Mouse (Mus musculus): ENCODE measurements at regions not wholly inside any gene's neighbourhood (a gene's known extent, or its start where the extent isn't known, plus 50 kb on each side); places are given as distances from the start of the nearest gene placed in this dataset.

DNA sequence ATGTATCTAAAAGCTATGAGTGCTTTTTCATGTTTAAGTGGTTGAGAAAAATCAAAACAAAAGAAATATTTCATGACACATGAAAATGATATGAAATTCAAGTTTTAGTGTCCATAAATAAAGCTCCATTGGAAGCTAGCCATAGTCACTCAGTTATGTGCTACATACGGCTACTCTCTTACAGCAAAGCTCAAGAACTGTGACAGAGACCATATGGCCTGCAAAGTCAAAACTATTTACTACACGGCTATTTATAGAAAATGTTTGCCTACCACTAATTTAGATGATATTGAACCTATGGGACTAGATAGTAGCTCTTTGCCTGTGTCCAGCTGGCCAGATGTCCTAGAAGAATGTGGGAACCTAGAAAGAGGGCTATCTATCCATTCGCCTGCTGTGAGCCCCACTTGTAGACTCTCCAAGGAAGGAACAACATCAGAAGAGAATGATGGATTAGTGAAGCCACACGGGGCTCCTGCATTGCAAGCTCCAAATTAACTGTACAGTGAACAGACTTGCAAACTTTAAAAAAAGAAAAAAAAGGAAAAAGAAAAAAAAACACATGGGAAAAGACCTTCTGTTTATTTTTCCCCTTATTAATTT is 518.7 kb upstream of the Jag1 start:
- TF ChIP-seq CTCF (IDR thresholded peaks at IDR 0.05; ENCODE audit: low read depth, low read length) = no peak
- no peak for TF ChIP-seq POLR2A (IDR thresholded peaks at IDR 0.05; ENCODE audit: borderline replicate concordance, low read depth, low read length)

DNA sequence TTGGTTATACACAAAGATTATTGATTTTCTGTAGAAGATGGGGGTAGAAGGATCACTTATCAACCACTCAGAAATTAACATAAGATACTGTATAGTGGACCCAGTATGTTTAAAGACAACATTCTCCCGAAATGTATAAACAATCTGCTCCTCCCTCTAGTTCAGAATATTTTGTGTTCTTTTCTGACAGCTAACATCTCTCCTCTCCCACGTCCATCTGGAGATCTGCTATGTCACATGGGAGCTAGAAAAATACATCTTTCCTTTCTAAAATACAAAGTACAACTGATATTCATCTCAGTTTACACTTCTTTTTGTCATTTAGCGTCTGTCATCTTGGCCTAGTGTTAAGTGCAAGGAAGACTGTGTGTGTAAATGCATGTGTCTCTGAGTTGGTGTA is 500.2 kb upstream of the Jag1 start:
- Histone ChIP-seq H3K4me1 (ENCODE audit: control insufficient read depth, insufficient read depth, low read length) (no peaks in the 10 kb centered on the region), H3K4me3 (ENCODE audit: insufficient read depth, low read length) (no peak overlapping the region), H3K27ac (ENCODE audit: insufficient read depth, low read depth, low read length) (no peak overlapping the region)
- TF ChIP-seq CTCF (IDR thresholded peaks at IDR 0.05; ENCODE audit: low read depth, low read length) (no peak), POLR2A (IDR thresholded peaks at IDR 0.05; ENCODE audit: borderline replicate concordance, low read depth, low read length) (no peak)

More for the DNA sequence above, 518.7 kb upstream of the Jag1 start:
- Histone ChIP-seq H3K4me1 (ENCODE audit: control insufficient read depth, insufficient read depth, low read length) (no peaks in the 10 kb centered on the region), H3K4me3 (ENCODE audit: insufficient read depth, low read length) (no peak overlapping the region), H3K27ac (ENCODE audit: insufficient read depth, low read depth, low read length) (no peak overlapping the region)

DNA sequence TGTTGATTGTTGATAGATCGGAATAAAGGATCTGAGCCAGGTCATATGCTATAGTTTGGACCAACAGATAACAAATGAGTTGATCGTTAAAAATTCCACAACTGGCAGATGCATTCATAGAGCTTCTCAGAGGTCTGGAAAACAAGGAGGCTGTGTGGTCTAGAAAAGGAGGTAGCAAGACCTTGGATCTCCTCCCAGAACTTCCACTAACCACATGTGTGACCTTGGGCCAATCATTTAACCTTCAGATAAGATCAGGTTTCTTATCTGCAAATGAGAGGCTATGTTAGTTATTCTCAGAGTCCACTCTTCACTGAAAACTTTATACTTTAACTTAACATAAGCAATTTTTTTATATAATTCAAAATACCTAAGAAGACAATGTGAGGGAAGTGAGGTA is 497.3 kb upstream of the Jag1 start:
- H3K27ac ChIP-seq (ENCODE audit: insufficient read depth, low read depth, low read length) = no peak overlapping the region
- TF ChIP-seq CTCF (IDR thresholded peaks at IDR 0.05; ENCODE audit: low read depth, low read length) = no peak
- TF ChIP-seq POLR2A (IDR thresholded peaks at IDR 0.05; ENCODE audit: borderline replicate concordance, low read depth, low read length) = no peak
- no peak overlapping the region for H3K4me3 ChIP-seq (ENCODE audit: insufficient read depth, low read length)
- no peaks in the 10 kb centered on the region for H3K4me1 ChIP-seq (ENCODE audit: control insufficient read depth, insufficient read depth, low read length)

DNA sequence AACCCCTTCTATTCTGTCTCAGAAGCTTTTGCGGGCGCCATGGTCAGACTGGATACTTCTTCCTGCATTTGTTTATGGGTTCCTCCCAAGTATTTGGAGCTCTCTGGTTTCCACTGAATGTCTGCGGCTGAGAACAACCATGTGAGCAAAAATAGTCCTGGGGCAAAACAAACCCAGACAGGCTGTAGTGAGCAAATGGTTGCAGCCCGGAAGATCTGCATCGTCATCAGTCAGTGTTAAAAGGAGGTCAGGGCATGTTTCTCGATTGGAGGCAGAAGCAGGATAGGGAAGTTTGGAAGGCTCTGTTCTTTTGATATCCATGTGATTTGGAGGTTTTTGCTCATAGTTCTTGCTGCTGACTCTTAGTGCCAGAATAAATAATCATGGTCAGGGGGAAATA is 492.1 kb upstream of the Jag1 start:
- Histone ChIP-seq H3K27ac (ENCODE audit: insufficient read depth, low read depth, low read length) (no peak overlapping the region), H3K4me3 (ENCODE audit: insufficient read depth, low read length) (no peak overlapping the region), H3K4me1 (ENCODE audit: control insufficient read depth, insufficient read depth, low read length) (no peaks in the 10 kb centered on the region)
- TF ChIP-seq POLR2A (IDR thresholded peaks at IDR 0.05; ENCODE audit: borderline replicate concordance, low read depth, low read length) (no peak), CTCF (IDR thresholded peaks at IDR 0.05; ENCODE audit: low read depth, low read length) (no peak)

DNA sequence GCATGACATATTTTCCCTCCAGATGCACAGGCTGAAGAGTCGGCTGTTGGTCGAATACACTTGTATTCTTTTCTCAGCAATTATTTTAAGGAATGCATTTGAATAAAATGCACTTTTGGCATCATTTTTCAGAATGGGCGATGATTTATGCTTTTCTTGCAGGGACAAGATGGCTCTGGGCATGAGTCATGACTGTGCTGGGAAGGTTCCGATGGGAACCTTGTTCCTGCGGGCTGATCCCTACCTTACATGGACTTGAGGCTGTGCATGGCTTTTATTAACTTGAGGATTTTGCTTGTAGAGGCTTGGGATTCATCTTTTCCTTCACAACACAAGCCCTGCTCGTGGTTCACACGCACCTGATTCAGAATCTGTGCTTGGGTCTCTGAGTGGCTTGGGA is 481.7 kb upstream of the Jag1 start:
- TF ChIP-seq CTCF (IDR thresholded peaks at IDR 0.05; ENCODE audit: low read depth, low read length) (no peak), POLR2A (IDR thresholded peaks at IDR 0.05; ENCODE audit: borderline replicate concordance, low read depth, low read length) (no peak)
- H3K27ac ChIP-seq (ENCODE audit: insufficient read depth, low read depth, low read length) = no peak overlapping the region
- no peak overlapping the region for H3K4me3 ChIP-seq (ENCODE audit: insufficient read depth, low read length)
- H3K4me1 ChIP-seq (ENCODE audit: control insufficient read depth, insufficient read depth, low read length) = no peaks in the 10 kb centered on the region

DNA sequence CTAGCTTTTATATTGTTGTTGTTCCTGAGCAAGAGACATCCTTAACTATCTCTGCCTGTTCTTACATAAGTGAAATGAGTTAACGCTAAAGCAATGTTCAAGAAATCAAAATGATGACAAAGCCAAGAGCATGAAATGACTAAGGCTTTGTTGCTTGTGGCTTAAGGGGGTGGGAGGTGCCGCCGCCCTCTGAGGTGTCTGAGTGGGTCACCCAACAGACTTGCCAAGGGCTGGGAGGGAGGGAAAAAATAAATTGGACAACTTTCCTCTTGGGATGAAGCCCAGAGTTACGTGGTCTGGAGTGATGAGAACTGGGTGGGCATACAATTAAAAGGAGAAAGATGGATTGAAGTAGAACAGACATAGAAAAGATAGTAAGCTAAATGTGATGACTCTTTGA is 478.1 kb upstream of the Jag1 start:
- no peak overlapping the region for H3K27ac ChIP-seq (ENCODE audit: insufficient read depth, low read depth, low read length)
- TF ChIP-seq POLR2A (IDR thresholded peaks at IDR 0.05; ENCODE audit: borderline replicate concordance, low read depth, low read length) = no peak
- no peak for TF ChIP-seq CTCF (IDR thresholded peaks at IDR 0.05; ENCODE audit: low read depth, low read length)
- no peaks in the 10 kb centered on the region for H3K4me1 ChIP-seq (ENCODE audit: control insufficient read depth, insufficient read depth, low read length)
- no peak overlapping the region for H3K4me3 ChIP-seq (ENCODE audit: insufficient read depth, low read length)

DNA sequence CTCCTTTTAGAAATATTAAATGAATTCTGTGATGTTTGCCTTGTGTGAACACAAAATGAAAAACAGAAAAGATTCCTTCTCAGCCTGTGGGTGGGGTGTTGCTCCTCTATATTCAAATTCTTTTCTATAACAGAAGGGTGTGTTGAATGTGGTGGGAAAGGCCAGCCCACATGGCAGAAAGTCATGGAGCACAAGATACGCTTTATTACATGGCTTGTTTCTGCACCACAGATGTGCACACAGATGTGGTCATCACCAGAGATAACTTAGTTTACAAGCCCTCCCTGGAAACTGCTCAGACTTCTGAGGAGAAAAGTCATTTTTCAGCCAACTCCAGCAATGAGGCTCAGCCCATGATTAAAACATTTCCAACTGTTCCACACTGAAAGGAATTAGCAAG is 475.1 kb upstream of the Jag1 start:
- Histone ChIP-seq H3K27ac (ENCODE audit: insufficient read depth, low read depth, low read length) (no peak overlapping the region), H3K4me3 (ENCODE audit: insufficient read depth, low read length) (no peak overlapping the region), H3K4me1 (ENCODE audit: control insufficient read depth, insufficient read depth, low read length) (no peaks in the 10 kb centered on the region)
- TF ChIP-seq POLR2A (IDR thresholded peaks at IDR 0.05; ENCODE audit: borderline replicate concordance, low read depth, low read length) (no peak), CTCF (IDR thresholded peaks at IDR 0.05; ENCODE audit: low read depth, low read length) (no peak)

DNA sequence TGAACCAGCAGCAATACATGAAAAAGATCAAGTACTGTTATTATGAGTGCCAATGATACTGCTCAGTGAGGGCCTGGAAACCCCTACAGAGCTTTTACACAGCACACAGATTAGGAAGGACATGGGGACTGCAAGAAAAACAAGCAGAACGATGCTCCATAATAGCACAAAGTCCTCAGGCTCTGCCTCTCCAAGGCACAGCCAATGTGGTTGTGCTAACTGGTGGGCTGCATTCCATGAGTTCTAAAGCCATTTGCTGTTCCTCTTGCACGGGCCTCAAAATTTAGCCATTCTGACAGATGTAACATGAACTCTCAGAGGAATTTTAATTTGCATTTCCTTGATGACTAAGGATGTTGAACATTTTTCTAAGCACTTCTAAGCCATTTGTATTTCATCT is 465.0 kb upstream of the Jag1 start:
- Histone ChIP-seq H3K4me1 (ENCODE audit: control insufficient read depth, insufficient read depth, low read length) (no peaks in the 10 kb centered on the region), H3K27ac (ENCODE audit: insufficient read depth, low read depth, low read length) (no peak overlapping the region), H3K4me3 (ENCODE audit: insufficient read depth, low read length) (no peak overlapping the region)
- no peak for TF ChIP-seq CTCF (IDR thresholded peaks at IDR 0.05; ENCODE audit: low read depth, low read length)
- no peak for TF ChIP-seq POLR2A (IDR thresholded peaks at IDR 0.05; ENCODE audit: borderline replicate concordance, low read depth, low read length)

DNA sequence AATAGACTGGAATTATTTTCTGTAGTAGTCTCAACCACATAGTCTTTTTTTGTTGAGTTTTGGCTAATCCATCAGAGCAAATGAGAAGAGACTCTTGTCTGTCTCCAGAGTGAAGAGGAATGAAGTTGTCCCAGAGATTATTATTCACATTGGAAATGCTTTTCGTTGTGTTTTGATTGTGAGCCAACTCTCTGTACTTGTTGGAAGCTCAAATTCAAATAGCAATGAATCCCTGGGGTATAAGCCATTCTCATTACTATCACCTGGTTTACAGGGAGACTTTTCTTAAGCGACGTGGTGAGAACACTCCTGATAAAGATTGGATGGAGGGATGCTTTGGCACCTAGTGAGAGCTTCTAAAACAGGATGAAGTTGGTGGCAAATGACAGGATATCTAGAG is 459.3 kb upstream of the Jag1 start:
- H3K27ac ChIP-seq (ENCODE audit: insufficient read depth, low read depth, low read length) = no peak overlapping the region
- H3K4me3 ChIP-seq (ENCODE audit: insufficient read depth, low read length) = no peak overlapping the region
- no peak for TF ChIP-seq POLR2A (IDR thresholded peaks at IDR 0.05; ENCODE audit: borderline replicate concordance, low read depth, low read length)
- no peak for TF ChIP-seq CTCF (IDR thresholded peaks at IDR 0.05; ENCODE audit: low read depth, low read length)
- H3K4me1 ChIP-seq (ENCODE audit: control insufficient read depth, insufficient read depth, low read length) = no peaks in the 10 kb centered on the region

DNA sequence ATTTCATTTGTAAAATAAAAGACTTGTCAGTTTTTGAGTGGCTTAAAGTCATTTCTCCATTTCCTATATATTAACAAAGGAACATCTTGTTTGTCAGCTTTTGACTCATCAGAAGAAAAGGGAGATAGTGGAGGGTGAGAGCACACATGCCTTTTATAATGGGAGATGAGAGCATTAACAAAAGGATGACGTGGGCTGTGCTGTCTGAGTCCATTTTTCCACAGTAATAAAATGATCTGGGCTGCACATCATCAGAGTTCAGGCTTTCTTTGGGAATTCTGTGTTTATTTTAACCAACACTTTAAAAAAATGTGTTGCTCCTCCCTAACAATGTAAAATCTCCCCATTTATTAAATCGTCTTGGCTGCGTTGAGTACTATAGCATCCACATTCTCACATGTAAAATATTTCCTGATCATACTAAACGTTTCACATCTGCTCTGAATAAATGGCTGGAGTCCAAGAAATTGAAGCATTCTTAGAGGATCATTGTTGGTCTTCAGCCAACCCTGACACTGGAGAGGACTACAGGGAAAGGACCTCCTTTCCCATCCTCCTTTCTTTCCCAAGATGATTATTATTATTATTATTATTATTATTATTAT is 458.5 kb upstream of the Jag1 start:
- Histone ChIP-seq H3K27ac (ENCODE audit: insufficient read depth, low read depth, low read length) (no peak overlapping the region), H3K4me3 (ENCODE audit: insufficient read depth, low read length) (no peak overlapping the region), H3K4me1 (ENCODE audit: control insufficient read depth, insufficient read depth, low read length) (no peaks in the 10 kb centered on the region)
- TF ChIP-seq POLR2A (IDR thresholded peaks at IDR 0.05; ENCODE audit: borderline replicate concordance, low read depth, low read length) = no peak
- no peak for TF ChIP-seq CTCF (IDR thresholded peaks at IDR 0.05; ENCODE audit: low read depth, low read length)
